Mouse (Mus musculus) CH12.LX (cell line): ENCODE data around the gene Drc7.

ENCODE experiments used
- CHD1 ChIP-seq: IDR thresholded peaks from 2 replicates; pipeline ENCODE4 v1.6.1; 2012; ENCODE audit warnings: low read depth, low read length, improper control_type of control experiment, inconsistent platforms
- CTCF ChIP-seq, 2 experiments: IDR thresholded peaks in 1 of 2; conservative IDR thresholded peaks in 1 of 2; 2 replicates each; pipeline ENCODE4 v1.5.1; 2011 to 2012; ENCODE audit warnings: low read depth in 2 of 2, low read length in 2 of 2, improper control_type of control experiment in 1 of 2, inconsistent platforms in 1 of 2, mild to moderate bottlenecking in 1 of 2, moderate library complexity in 1 of 2
- E2F4 ChIP-seq: IDR thresholded peaks from 2 replicates; pipeline ENCODE4 v1.6.1; 2011; ENCODE audit warnings: low read depth, low read length, improper control_type of control experiment; ENCODE audit not compliant: insufficient replicate concordance
- MAX ChIP-seq: IDR thresholded peaks from 2 replicates; pipeline ENCODE4 v1.6.1; 2011; ENCODE audit warnings: low read length, improper control_type of control experiment
- MXI1 ChIP-seq: IDR thresholded peaks from 2 replicates; pipeline ENCODE4 v1.6.1; 2011; ENCODE audit warnings: mild to moderate bottlenecking, low read depth, low read length, improper control_type of control experiment
- NELFE ChIP-seq: IDR thresholded peaks from 2 replicates; pipeline ENCODE4 v1.6.1; 2011; ENCODE audit warnings: low read depth, low read length, improper control_type of control experiment
- POLR2A ChIP-seq: IDR thresholded peaks from 2 replicates; pipeline ENCODE4 v1.6.1; 2011; ENCODE audit warnings: low read depth, mild to moderate bottlenecking, improper control_type of control experiment, low read length
- SIN3A ChIP-seq: IDR thresholded peaks from 2 replicates; pipeline ENCODE4 v1.6.1; 2012; ENCODE audit warnings: low read length, improper control_type of control experiment, inconsistent platforms
- SMC3 ChIP-seq: IDR thresholded peaks from 2 replicates; pipeline ENCODE4 v1.6.1; 2011; ENCODE audit warnings: low read depth, low read length, improper control_type of control experiment

- TF ChIP-seq POLR2A, result no peak
- no peak for TF ChIP-seq E2F4
- no peak for TF ChIP-seq NELFE
- no peak for TF ChIP-seq SMC3
- no peak for TF ChIP-seq SIN3A
- TF ChIP-seq MAX, result no peak
- TF ChIP-seq CHD1, result no peak
- no peak for TF ChIP-seq MXI1
- no peak for TF ChIP-seq CTCF (conservative IDR thresholded peaks at IDR 0.05 in 1 of 2, IDR thresholded peaks at IDR 0.05 in 1 of 2; ENCODE audit: low read depth in 2 of 2, low read length in 2 of 2)
These were observed 58.2 kb downstream of the Drc7 start for GRCm38 (mm10) chr8:95113108-95113507.
